Mouse (Mus musculus) adrenal gland, postnatal 4 days (tissue): ENCODE measurements around the gene Ankrd11. TPM values are rescaled to one million over a fixed set of nuclear protein-coding genes. Genes with fewer than 3 reads are reported as not detected.

Source experiments
- DNase-seq, 2 experiments: peaks; one replicate each; pipeline ENCODE4 v3.0.0; 2021 to 2022; ENCODE audit warnings: low spot score in 2 of 2, mixed read lengths in 2 of 2
- total RNA-seq, 2 experiments: library from RNA; stranded (reverse); gene quantifications; 2 replicates each; pipeline ENCODE4 v1.2.3; 2021

The Ankrd11 gene
- total RNA-seq, 2 experiments from 2014 or later = 132 TPM

GRCm38 (mm10) chr8:122852546-122852905 lies 189.6 kb downstream of the Ankrd11 start:
- no peak for DNase-seq

GRCm38 (mm10) chr8:122851692-122852545 lies 190.2 kb downstream of the Ankrd11 start:
- no peak for DNase-seq

GRCm38 (mm10) chr8:122850641-122851240 lies 191.3 kb downstream of the Ankrd11 start:
- no peak for DNase-seq

- no peak for DNase-seq
Measured at GRCm38 (mm10) chr8:122849152-122849910, 192.7 kb downstream of the Ankrd11 start.

GRCm38 (mm10) chr8:122847829-122848561 lies 194.1 kb downstream of the Ankrd11 start, which contains the start of gene Cdh15:
Gene Cdh15 (plus strand): TSS chr8:122847966.
- peak in 1 of 2 experiments; percentile 50 for DNase-seq

- no peak for DNase-seq
Measured at GRCm38 (mm10) chr8:122845662-122846061, 196.4 kb downstream of the Ankrd11 start.

- DNase-seq = no peak
Measured at GRCm38 (mm10) chr8:122844161-122844560, 197.9 kb downstream of the Ankrd11 start.

GRCm38 (mm10) chr8:122836696-122837095 lies 205.4 kb downstream of the Ankrd11 start:
- no peak for DNase-seq

- no peak for DNase-seq
Measured at GRCm38 (mm10) chr8:122836199-122836598, 205.9 kb downstream of the Ankrd11 start.

- DNase-seq = peak; percentile 41 to 60
Measured at GRCm38 (mm10) chr8:122834971-122835370, 207.1 kb downstream of the Ankrd11 start.

GRCm38 (mm10) chr8:122834416-122834815 lies 207.7 kb downstream of the Ankrd11 start:
- no peak for DNase-seq

Other genes with a start within 250 kb of the Ankrd11 start
- gene Cdh15, start 194.3 kb downstream of the Ankrd11 start, total RNA-seq = 1 to 10 TPM in 1 of 2 experiments, under 1 TPM in 1; 0.62 to 1.8 TPM
- 10 to 100 TPM; 67.6 to 72.6 TPM for gene Spg7, start 20.7 kb upstream of the Ankrd11 start, total RNA-seq
- 100 to 1,000 TPM; 895 to 902 TPM for gene Rpl13, start 60.1 kb upstream of the Ankrd11 start, total RNA-seq
- gene Cpne7, start 75.1 kb upstream of the Ankrd11 start, total RNA-seq = 1 to 10 TPM; 6.3 to 7.3 TPM
- 10 to 100 TPM; 14.6 to 16.6 TPM for gene Sult5a1, start 116.0 kb upstream of the Ankrd11 start, total RNA-seq
- gene Dpep1, start 144.0 kb upstream of the Ankrd11 start, total RNA-seq = 10 to 100 TPM; 16.8 to 29.2 TPM
- 100 to 1,000 TPM in 1 of 2 experiments, 10 to 100 TPM in 1; 97.3 to 105 TPM for gene Chmp1a, start 170.5 kb upstream of the Ankrd11 start, total RNA-seq
- gene Spata33, start 170.6 kb upstream of the Ankrd11 start, total RNA-seq = 1 to 10 TPM; 4.0 to 4.5 TPM
- 10 to 100 TPM; 79.6 to 82.6 TPM for gene Cdk10, start 182.6 kb upstream of the Ankrd11 start, total RNA-seq
- 10 to 100 TPM; 11.6 to 11.9 TPM for gene Spata2l, start 194.0 kb upstream of the Ankrd11 start, total RNA-seq
- gene Zfp276, start 211.9 kb upstream of the Ankrd11 start, total RNA-seq = 10 to 100 TPM; 28.3 to 30.1 TPM
- gene Vps9d1, start 212.1 kb upstream of the Ankrd11 start, total RNA-seq = 10 to 100 TPM; 33.8 to 46.6 TPM